Mouse (Mus musculus) ES-E14 (cell line): ENCODE measurements at regions not wholly inside any gene's neighbourhood (a gene's known extent, or its start where the extent isn't known, plus 50 kb on each side); places are given as distances from the start of the nearest gene placed in this dataset.

ENCODE experiments used
- DNase-seq: peaks from one replicate; pipeline ENCODE4 v3.0.0-alpha.2; 2013; ENCODE audit warnings: low read depth, low spot score
- H3K27ac ChIP-seq: 2 replicates; pipeline ENCODE4 v1.5.1; 2012; ENCODE audit warnings: low read depth, mild to moderate bottlenecking, low read length, moderate library complexity, mixed read lengths; ENCODE audit not compliant: poor library complexity, insufficient read depth, severe bottlenecking
- H3K36me3 ChIP-seq: 2 replicates; pipeline ENCODE4 v1.6.1; 2012; ENCODE audit warnings: mild to moderate bottlenecking, low read length, moderate library complexity, mixed read lengths; ENCODE audit not compliant: control insufficient read depth, poor library complexity, insufficient read depth, severe bottlenecking
- H3K4me1 ChIP-seq, 2 experiments: fragments of 150-350 bp in 1 of 2; sonication (generic) in 1 of 2; 2 replicates each; pipeline ENCODE4 v1.6.1; 2012; ENCODE audit warnings: low read length in 2 of 2, mild to moderate bottlenecking in 1 of 2, mixed read lengths in 1 of 2; ENCODE audit not compliant: control insufficient read depth in 2 of 2, insufficient read depth in 2 of 2, poor library complexity in 1 of 2
- H3K4me3 ChIP-seq, 2 experiments: fragments of 150-350 bp in 1 of 2; sonication (generic) in 1 of 2; 2 replicates each; pipeline ENCODE4 v1.5.1; 2012; ENCODE audit warnings: low read length in 2 of 2, low read depth in 1 of 2, mild to moderate bottlenecking in 1 of 2, mixed read lengths in 1 of 2; ENCODE audit not compliant: insufficient read depth in 1 of 2, poor library complexity in 1 of 2, severe bottlenecking in 1 of 2
- H3K9ac ChIP-seq: 2 replicates; pipeline ENCODE4 v1.6.1; 2012; ENCODE audit warnings: low read depth, mild to moderate bottlenecking, low read length, mixed read lengths; ENCODE audit not compliant: poor library complexity, insufficient read depth, severe bottlenecking
- H3K9me3 ChIP-seq: fragments of 150-350 bp; sonication (generic); 2 replicates; pipeline ENCODE4 v1.6.1; 2012; ENCODE audit warnings: low read depth, mild to moderate bottlenecking, low read length; ENCODE audit not compliant: control insufficient read depth, insufficient read depth
- CHD2 ChIP-seq: IDR thresholded peaks from 2 replicates; pipeline ENCODE4 v1.6.1; 2014; ENCODE audit warnings: mild to moderate bottlenecking, low read depth, low read length, inconsistent platforms
- HCFC1 ChIP-seq: IDR thresholded peaks from 2 replicates; pipeline ENCODE4 v1.6.1; 2012; ENCODE audit warnings: low read length, inconsistent platforms, borderline replicate concordance; ENCODE audit not compliant: insufficient read depth
- MAFK ChIP-seq: IDR thresholded peaks from 2 replicates; pipeline ENCODE4 v1.6.1; 2014; ENCODE audit warnings: mild to moderate bottlenecking, low read depth, low read length, inconsistent platforms; ENCODE audit not compliant: insufficient read depth
- ZC3H11A ChIP-seq: IDR thresholded peaks from 2 replicates; pipeline ENCODE4 v1.6.1; 2012; ENCODE audit warnings: low read depth, mild to moderate bottlenecking, inconsistent platforms, low read length, borderline replicate concordance
- ZNF384 ChIP-seq: IDR thresholded peaks from 2 replicates; pipeline ENCODE4 v1.6.1; 2012; ENCODE audit warnings: low read depth, low read length, inconsistent platforms
- in situ Hi-C, 2 experiments: fragments of 600-800 bp; cut with MboI; formaldehyde crosslinking; loops; one replicate each; pipeline ENCODE4 v1.15.1; 2025; ENCODE audit warnings: low sequenced_read_pairs in 2 of 2, inconsistent platforms in 1 of 2; ENCODE audit not compliant: unreplicated experiment in 2 of 2

GRCm38 (mm10) chr2:85265037-85265524, 68.1 kb upstream of the Lrrc55 start:
- Histone ChIP-seq H3K36me3 (no peaks in the 10 kb centered on the region), H3K4me3 (no peak overlapping the region), H3K27ac (no peak overlapping the region), H3K9me3 (no peaks in the 10 kb centered on the region), H3K4me1 (peaks cover 0 to 1% of the 10 kb centered on the region in 2 experiments; a peak in 1 of 4 replicates), H3K9ac (no peak overlapping the region)
- no peak for DNase-seq
- TF ChIP-seq ZC3H11A = no peak
- in situ Hi-C loops = no loop called here

- Histone ChIP-seq H3K36me3 (no peaks in the 10 kb centered on the region), H3K27ac (no peak overlapping the region), H3K4me3 (no peak overlapping the region), H3K9ac (no peak overlapping the region), H3K9me3 (no peaks in the 10 kb centered on the region), H3K4me1 (no peaks in the 10 kb centered on the region)
- TF ChIP-seq MAFK (no peak), CHD2 (no peak)
- in situ Hi-C loops = no loop called here
- DNase-seq = no peak
Measured at GRCm38 (mm10) chr2:85257356-85257755, 60.4 kb upstream of the Lrrc55 start.

GRCm38 (mm10) chr2:85255610-85256009, 58.6 kb upstream of the Lrrc55 start:
- H3K9ac ChIP-seq = no peak overlapping the region
- no peaks in the 10 kb centered on the region for H3K36me3 ChIP-seq
- H3K9me3 ChIP-seq = no peaks in the 10 kb centered on the region
- H3K27ac ChIP-seq = no peak overlapping the region
- TF ChIP-seq CHD2 = no peak
- no peak for TF ChIP-seq ZNF384
- TF ChIP-seq MAFK = no peak
- no peak for TF ChIP-seq ZC3H11A
- TF ChIP-seq HCFC1 = no peak
- no peaks in the 10 kb centered on the region; a peak in 1 of 4 replicates for H3K4me1 ChIP-seq
- in situ Hi-C loops = no loop called here
- H3K4me3 ChIP-seq = no peak overlapping the region
- DNase-seq = no peak

- H3K9me3 ChIP-seq = no peaks in the 10 kb centered on the region
- H3K4me1 ChIP-seq = no peaks in the 10 kb centered on the region; a peak in 1 of 4 replicates
- H3K9ac ChIP-seq = no peak overlapping the region
- no peak overlapping the region for H3K4me3 ChIP-seq
- no peaks in the 10 kb centered on the region for H3K36me3 ChIP-seq
- no peak for TF ChIP-seq ZC3H11A
- TF ChIP-seq ZNF384 = no peak
- no peak for TF ChIP-seq HCFC1
- TF ChIP-seq MAFK = no peak
- TF ChIP-seq CHD2 = no peak
- H3K27ac ChIP-seq = no peak overlapping the region
- in situ Hi-C loops = no loop called here
- DNase-seq = no peak
Measured at GRCm38 (mm10) chr2:85252343-85253285, 55.6 kb upstream of the Lrrc55 start.

GRCm38 (mm10) chr2:85250026-85250560, 53.1 kb upstream of the Lrrc55 start:
- Histone ChIP-seq H3K36me3 (no peaks in the 10 kb centered on the region), H3K9me3 (no peaks in the 10 kb centered on the region), H3K4me1 (no peaks in the 10 kb centered on the region; a peak in 1 of 4 replicates), H3K27ac (no peak overlapping the region), H3K9ac (no peak overlapping the region), H3K4me3 (no peak overlapping the region)
- in situ Hi-C loops = no loop called here
- no peak for TF ChIP-seq CHD2
- no peak for TF ChIP-seq MAFK
- no peak for TF ChIP-seq ZNF384
- no peak for TF ChIP-seq ZC3H11A
- no peak for TF ChIP-seq HCFC1
- DNase-seq = no peak
